Mouse (Mus musculus) G1E (cell line): ENCODE results near the gene Tagap.

Experiments
- CTCF ChIP-seq: IDR thresholded peaks from 2 replicates; pipeline ENCODE4 v1.5.1; 2012; ENCODE audit warnings: low read depth, low read length, inconsistent platforms, mixed read lengths
- POLR2AphosphoS5 ChIP-seq: IDR thresholded peaks from 2 replicates; pipeline ENCODE4 v1.6.1; 2012; ENCODE audit warnings: low read depth, low read length, inconsistent platforms; ENCODE audit not compliant: insufficient replicate concordance

GRCm38 (mm10) chr17:7902362-7902761 is 23.4 kb upstream of the Tagap start:
- TF ChIP-seq CTCF (no peak), POLR2AphosphoS5 (no peak)
